Mouse (Mus musculus) olfactory bulb, adult 2 months (tissue): ENCODE measurements around the gene Dpyd. TPM values are rescaled to one million over a fixed set of nuclear protein-coding genes. Genes with fewer than 3 reads are reported as not detected.

Experiments
- H3K27ac ChIP-seq: fragments of 200-500 bp; 2 replicates; pipeline ENCODE4 v1.5.1; 2012; ENCODE audit warnings: low read depth, low read length; ENCODE audit not compliant: insufficient read depth
- H3K4me1 ChIP-seq: fragments of 200-500 bp; 2 replicates; pipeline ENCODE4 v1.6.1; 2012; ENCODE audit warnings: low read length; ENCODE audit not compliant: control insufficient read depth, insufficient read depth
- H3K4me3 ChIP-seq: fragments of 200-500 bp; 2 replicates; pipeline ENCODE4 v1.5.1; 2012; ENCODE audit warnings: mild to moderate bottlenecking, low read depth, low read length, moderate library complexity; ENCODE audit not compliant: insufficient read depth
- CTCF ChIP-seq: fragments of 200-500 bp; IDR thresholded peaks from 2 replicates; pipeline ENCODE4 v1.5.1; 2012; ENCODE audit warnings: low read depth, mild to moderate bottlenecking, low read length, moderate library complexity; ENCODE audit not compliant: insufficient read depth
- POLR2A ChIP-seq: fragments of 200-500 bp; IDR thresholded peaks from 2 replicates; pipeline ENCODE4 v1.6.1; 2012; ENCODE audit warnings: mild to moderate bottlenecking, low read depth, low read length, moderate library complexity; ENCODE audit not compliant: insufficient read depth
- WGBS: fragments of 180-500 bp; shearing (Covaris S2); methylation state at CpG from one replicate; pipeline ENCODE4 v1.1.7; 2018; 5-methylcytosine and 5-hydroxymethylcytosine counted together
- polyA plus RNA-seq: library from polyadenylated mRNA; stranded (reverse); fragments of >200 nt; gene quantifications from 2 replicates; pipeline ENCODE4 v1.2.4, GENCODE M21; 2012; ENCODE audit warnings: low replicate concordance; ENCODE audit not compliant: missing spikeins, insufficient read depth, insufficient read length

Dpyd gene
- polyA plus RNA-seq, 1 experiment: not detected

- Histone ChIP-seq H3K4me1 (no peaks in the 10 kb centered on the region), H3K4me3 (no peak overlapping the region), H3K27ac (no peak overlapping the region)
- TF ChIP-seq POLR2A: no peak
- no peak for TF ChIP-seq CTCF
- WGBS: 100% methylated on average over 1 of the region's 1 CpGs
These were observed 28.6 kb downstream of the Dpyd start for GRCm38 (mm10) chr3:118590559-118590958.

- TF ChIP-seq POLR2A: no peak
- TF ChIP-seq CTCF: no peak
- H3K27ac ChIP-seq: no peak overlapping the region
- no peaks in the 10 kb centered on the region for H3K4me1 ChIP-seq
- 91% methylated on average over 4 of the region's 4 CpGs for WGBS
- H3K4me3 ChIP-seq: no peak overlapping the region
These were observed 32.9 kb downstream of the Dpyd start for GRCm38 (mm10) chr3:118594864-118595263.

- no peak overlapping the region for H3K27ac ChIP-seq
- WGBS: 97% methylated on average over 2 of the region's 2 CpGs
- no peaks in the 10 kb centered on the region for H3K4me1 ChIP-seq
- H3K4me3 ChIP-seq: no peak overlapping the region
- no peak for TF ChIP-seq CTCF
- TF ChIP-seq POLR2A: no peak
These were observed 33.8 kb downstream of the Dpyd start for GRCm38 (mm10) chr3:118595693-118596092.

- 93% methylated on average over 7 of the region's 7 CpGs for whole genome bisulfite sequencing
- Histone ChIP-seq H3K4me3 (no peak overlapping the region), H3K27ac (no peak overlapping the region), H3K4me1 (no peaks in the 10 kb centered on the region)
- TF ChIP-seq CTCF: no peak
- no peak for TF ChIP-seq POLR2A
These were observed 40.0 kb downstream of the Dpyd start for GRCm38 (mm10) chr3:118601689-118602640.

- 31% methylated on average over 4 of the region's 4 CpGs for WGBS
- TF ChIP-seq POLR2A (no peak), CTCF (no peak)
- Histone ChIP-seq H3K27ac (no peak overlapping the region), H3K4me1 (no peaks in the 10 kb centered on the region), H3K4me3 (no peak overlapping the region)
These were observed 46.8 kb downstream of the Dpyd start for GRCm38 (mm10) chr3:118608708-118609107.

- Histone ChIP-seq H3K27ac (no peak overlapping the region), H3K4me1 (no peaks in the 10 kb centered on the region), H3K4me3 (no peak overlapping the region)
- TF ChIP-seq POLR2A: no peak
- no peak for TF ChIP-seq CTCF
- WGBS: 55% methylated on average over 9 of the region's 9 CpGs
These were observed 64.8 kb downstream of the Dpyd start for GRCm38 (mm10) chr3:118626455-118627375.

GRCm38 (mm10) chr3:118629737-118630136, 67.8 kb downstream of the Dpyd start:
- WGBS: 97% methylated on average over 1 of the region's 1 CpGs
- H3K4me1 ChIP-seq: no peaks in the 10 kb centered on the region
- TF ChIP-seq POLR2A: no peak
- no peak for TF ChIP-seq CTCF
- H3K4me3 ChIP-seq: no peak overlapping the region
- H3K27ac ChIP-seq: no peak overlapping the region

GRCm38 (mm10) chr3:118646024-118646570, 84.2 kb downstream of the Dpyd start:
- TF ChIP-seq POLR2A: no peak
- no peak for TF ChIP-seq CTCF
- 66% methylated on average over 10 of the region's 10 CpGs for WGBS

More at GRCm38 (mm10) chr3:118646024-118646570, 84.2 kb downstream of the Dpyd start:
- Histone ChIP-seq H3K4me3 (no peak overlapping the region), H3K4me1 (no peaks in the 10 kb centered on the region), H3K27ac (no peak overlapping the region)
